Mouse (Mus musculus) embryonic facial prominence, embryonic 13.5 days (tissue): Measurements from ENCODE around the gene Rrp7a. TPM values are rescaled to one million over a fixed set of nuclear protein-coding genes. Genes with fewer than 3 reads are reported as not detected.
"Not testable (repeated sequence)": the region's sequence is repeated elsewhere in the genome, so short reads cannot be mapped to it uniquely, and the experiment has no call there.

Experiments used
- ATAC-seq: fragments of 200-750 bp; cut with Nextera tagmentation; 2 replicates; pipeline ENCODE4 v1.8.0; 2017; ENCODE audit warnings: low read depth; ENCODE audit not compliant: insufficient number of reproducible peaks, insufficient read depth, low FRiP score, low TSS enrichment
- H3K27ac ChIP-seq: fragments of 300-500 bp; sonication (generic); 2 replicates; pipeline ENCODE4 v1.5.1; 2015; ENCODE audit warnings: moderate library complexity, mild to moderate bottlenecking, inconsistent platforms
- H3K27me3 ChIP-seq: fragments of 300-500 bp; sonication (generic); 2 replicates; pipeline ENCODE4 v1.6.1; 2015; ENCODE audit warnings: mild to moderate bottlenecking, inconsistent platforms
- H3K36me3 ChIP-seq: fragments of 300-500 bp; sonication (generic); 2 replicates; pipeline ENCODE4 v1.6.1; 2015; ENCODE audit warnings: mild to moderate bottlenecking, inconsistent platforms
- H3K4me1 ChIP-seq: fragments of 300-500 bp; sonication (generic); 2 replicates; pipeline ENCODE4 v1.6.1; 2015; ENCODE audit warnings: inconsistent platforms
- H3K4me2 ChIP-seq: fragments of 300-500 bp; sonication (generic); 2 replicates; pipeline ENCODE4 v1.6.1; 2015; ENCODE audit warnings: moderate library complexity, mild to moderate bottlenecking, inconsistent platforms
- H3K4me3 ChIP-seq: fragments of 300-500 bp; sonication (generic); 2 replicates; pipeline ENCODE4 v1.5.1; 2015; ENCODE audit warnings: mild to moderate bottlenecking, inconsistent platforms
- H3K9ac ChIP-seq: fragments of 300-500 bp; sonication (generic); 2 replicates; pipeline ENCODE4 v1.6.1; 2015; ENCODE audit warnings: mild to moderate bottlenecking, inconsistent platforms
- H3K9me3 ChIP-seq: fragments of 300-500 bp; sonication (generic); 2 replicates; pipeline ENCODE4 v1.6.1; 2016; ENCODE audit warnings: inconsistent platforms
- WGBS: fragments of 180-500 bp; shearing (Covaris S2); methylation state at CpG from one replicate; pipeline ENCODE4 v1.1.7; 2015; ENCODE audit warnings: mixed read lengths; 5-methylcytosine and 5-hydroxymethylcytosine counted together
- polyA plus RNA-seq: library from polyadenylated mRNA; unstranded; fragments of >200 nt; fragmentation: Nextera tagmentation; extraction: Ambion mirVana; gene quantifications from 2 replicates; pipeline ENCODE4 v1.2.1, GENCODE M21; 2015

Rrp7a gene
- polyA plus RNA-seq, 1 experiment from 2014 or later = 67.7 TPM

- Histone ChIP-seq H3K9me3 (no peaks in the 10 kb centered on the region), H3K4me2 (no peak overlapping the region), H3K4me1 (no peaks in the 10 kb centered on the region), H3K27ac (no peak overlapping the region), H3K27me3 (no peaks in the 10 kb centered on the region), H3K36me3 (peaks cover 96% of the 10 kb centered on the region), H3K4me3 (no peak overlapping the region), H3K9ac (no peak overlapping the region)
- ATAC-seq = no peak
- WGBS = 91% methylated on average over 7 of the region's 7 CpGs
These were observed 7.1 kb upstream of the Rrp7a start for GRCm38 (mm10) chr15:83129530-83130231.

GRCm38 (mm10) chr15:83127037-83127436 is 4.4 kb upstream of the Rrp7a start:
- not testable (repeated sequence) for H3K9ac ChIP-seq, H3K27me3 ChIP-seq, ATAC-seq, H3K4me3 ChIP-seq, H3K4me2 ChIP-seq, H3K27ac ChIP-seq, H3K4me1 ChIP-seq, H3K9me3 ChIP-seq
- 82% methylated on average over 3 of the region's 3 CpGs for WGBS
- peaks cover 69% of the 10 kb centered on the region for H3K36me3 ChIP-seq

- 92% methylated on average over 9 of the region's 9 CpGs for WGBS
- no peaks in the 10 kb centered on the region for H3K9me3 ChIP-seq
- H3K4me1 ChIP-seq = peaks cover 2% of the 10 kb centered on the region
- no peak overlapping the region for H3K27ac ChIP-seq
- H3K4me2 ChIP-seq = no peak overlapping the region
- ATAC-seq = no peak
- no peak overlapping the region for H3K9ac ChIP-seq
- H3K4me3 ChIP-seq = no peak overlapping the region
- H3K36me3 ChIP-seq = peaks cover 65% of the 10 kb centered on the region
- no peaks in the 10 kb centered on the region for H3K27me3 ChIP-seq
These were observed 4.0 kb upstream of the Rrp7a start for GRCm38 (mm10) chr15:83126582-83126981.

GRCm38 (mm10) chr15:83124625-83125024 is 2.0 kb upstream of the Rrp7a start:
- WGBS = 59% methylated on average over 5 of the region's 5 CpGs
- H3K4me1 ChIP-seq = peaks cover 8% of the 10 kb centered on the region
- no peak overlapping the region for H3K4me2 ChIP-seq
- no peaks in the 10 kb centered on the region for H3K27me3 ChIP-seq
- H3K36me3 ChIP-seq = peaks cover 52% of the 10 kb centered on the region
- H3K4me3 ChIP-seq = no peak overlapping the region
- H3K9me3 ChIP-seq = no peaks in the 10 kb centered on the region
- no peak overlapping the region for H3K27ac ChIP-seq
- no peak overlapping the region for H3K9ac ChIP-seq
- ATAC-seq = no peak

- H3K4me1 ChIP-seq = peaks cover 8% of the 10 kb centered on the region
- WGBS = 2% methylated on average over 43 of the region's 43 CpGs
- H3K36me3 ChIP-seq = peaks cover 50% of the 10 kb centered on the region
- peak overlapping the region; percentile 66 for H3K4me2 ChIP-seq
- peak overlapping the region; percentile 85 for H3K27ac ChIP-seq
- no peaks in the 10 kb centered on the region for H3K9me3 ChIP-seq
- H3K27me3 ChIP-seq = no peaks in the 10 kb centered on the region
- H3K4me3 ChIP-seq = peak overlapping the region; percentile 86
- ATAC-seq = 0 out of 2 replicates have a peak, but pooled peaks have one; percentile 53
- H3K9ac ChIP-seq = peak overlapping the region; percentile 82
These were observed 664 bp downstream of the Rrp7a start for GRCm38 (mm10) chr15:83121709-83122565.

GRCm38 (mm10) chr15:83118360-83118759 is 4.2 kb downstream of the Rrp7a start:
- H3K9me3 ChIP-seq = no peaks in the 10 kb centered on the region
- H3K4me3 ChIP-seq = no peak overlapping the region
- no peaks in the 10 kb centered on the region for H3K27me3 ChIP-seq
- peaks cover 59% of the 10 kb centered on the region for H3K36me3 ChIP-seq
- ATAC-seq = no peak
- 61% methylated on average over 7 of the region's 7 CpGs for WGBS
- no peak overlapping the region; the same call in 1 of the 2 replicates for H3K27ac ChIP-seq
- no peak overlapping the region for H3K9ac ChIP-seq
- H3K4me2 ChIP-seq = no peak overlapping the region
- H3K4me1 ChIP-seq = peaks cover 9% of the 10 kb centered on the region

- Histone ChIP-seq H3K36me3 (peaks cover 57% of the 10 kb centered on the region), H3K4me1 (peaks cover 10% of the 10 kb centered on the region), H3K4me2 (no peak overlapping the region), H3K4me3 (no peak overlapping the region), H3K27me3 (no peaks in the 10 kb centered on the region), H3K9ac (no peak overlapping the region), H3K27ac (no peak overlapping the region), H3K9me3 (no peaks in the 10 kb centered on the region)
- WGBS = 75% methylated on average over 6 of the region's 6 CpGs
- ATAC-seq = no peak
These were observed 7.5 kb downstream of the Rrp7a start for GRCm38 (mm10) chr15:83115071-83115470.

GRCm38 (mm10) chr15:83114106-83114505 is 8.5 kb downstream of the Rrp7a start:
- H3K4me3 ChIP-seq = no peak overlapping the region
- no peaks in the 10 kb centered on the region for H3K27me3 ChIP-seq
- H3K36me3 ChIP-seq = peaks cover 51% of the 10 kb centered on the region
- ATAC-seq = no peak
- peaks cover 10% of the 10 kb centered on the region for H3K4me1 ChIP-seq
- H3K4me2 ChIP-seq = no peak overlapping the region
- no peak overlapping the region for H3K27ac ChIP-seq
- 83% methylated on average over 9 of the region's 9 CpGs for WGBS
- H3K9me3 ChIP-seq = no peaks in the 10 kb centered on the region
- no peak overlapping the region for H3K9ac ChIP-seq

- 0 out of 2 replicates have a peak, but pooled peaks have one; percentile 59 for ATAC-seq
- WGBS = 9% methylated on average over 11 of the region's 11 CpGs
- H3K4me3 ChIP-seq = no peak overlapping the region
- peak overlapping the region; percentile 51; the same call in 1 of the 2 replicates for H3K9ac ChIP-seq
- H3K27me3 ChIP-seq = no peaks in the 10 kb centered on the region
- no peak overlapping the region; the same call in 1 of the 2 replicates for H3K27ac ChIP-seq
- peaks cover 41% of the 10 kb centered on the region for H3K36me3 ChIP-seq
- no peaks in the 10 kb centered on the region for H3K9me3 ChIP-seq
- peak overlapping the region; percentile 24; the same call in 1 of the 2 replicates for H3K4me2 ChIP-seq
- peaks cover 10% of the 10 kb centered on the region for H3K4me1 ChIP-seq
These were observed 9.7 kb downstream of the Rrp7a start for GRCm38 (mm10) chr15:83112898-83113297.

GRCm38 (mm10) chr15:83111874-83112273 is 10.7 kb downstream of the Rrp7a start:
- no peak for ATAC-seq
- no peak overlapping the region for H3K4me3 ChIP-seq
- no peaks in the 10 kb centered on the region for H3K9me3 ChIP-seq
- H3K4me2 ChIP-seq = no peak overlapping the region
- no peak overlapping the region for H3K9ac ChIP-seq
- peaks cover 10% of the 10 kb centered on the region for H3K4me1 ChIP-seq
- no peaks in the 10 kb centered on the region for H3K27me3 ChIP-seq
- H3K36me3 ChIP-seq = peaks cover 33% of the 10 kb centered on the region
- no peak overlapping the region for H3K27ac ChIP-seq
- 88% methylated on average over 7 of the region's 7 CpGs for WGBS

GRCm38 (mm10) chr15:83111290-83111689 is 11.3 kb downstream of the Rrp7a start:
- Histone ChIP-seq H3K4me1 (peaks cover 10% of the 10 kb centered on the region), H3K27me3 (no peaks in the 10 kb centered on the region), H3K4me2 (no peak overlapping the region), H3K4me3 (no peak overlapping the region), H3K27ac (no peak overlapping the region), H3K9ac (no peak overlapping the region), H3K9me3 (no peaks in the 10 kb centered on the region), H3K36me3 (peaks cover 28% of the 10 kb centered on the region)
- WGBS = 62% methylated on average over 6 of the region's 6 CpGs
- no peak for ATAC-seq
